Mouse (Mus musculus) heart, embryonic 16.5 days (tissue): ENCODE measurements around the gene Gm10959. TPM values are rescaled to one million over a fixed set of nuclear protein-coding genes. Genes with fewer than 3 reads are reported as not detected.
"Not testable (repeated sequence)": the region's sequence is repeated elsewhere in the genome, so short reads cannot be mapped to it uniquely, and the experiment has no call there.

Experiments used
- ATAC-seq: fragments of 200-750 bp; cut with Nextera tagmentation; replicated peaks from 2 replicates; pipeline ENCODE4 v1.8.0; 2017; ENCODE audit warnings: moderate number of reproducible peaks; ENCODE audit not compliant: insufficient read depth, low FRiP score; ENCODE audit errors: extremely low read depth
- H3K27ac ChIP-seq: fragments of 300-500 bp; sonication (generic); 2 replicates; pipeline ENCODE4 v1.5.1; 2014; ENCODE audit warnings: mild to moderate bottlenecking, low read length, control low read depth, moderate library complexity
- H3K27me3 ChIP-seq: fragments of 300-500 bp; sonication (generic); 2 replicates; pipeline ENCODE4 v1.6.1; 2014; ENCODE audit warnings: low read length, mixed read lengths; ENCODE audit not compliant: control insufficient read depth, insufficient read depth
- H3K36me3 ChIP-seq: fragments of 300-500 bp; sonication (generic); 2 replicates; pipeline ENCODE4 v1.6.1; 2014; ENCODE audit not compliant: control insufficient read depth, insufficient read depth
- H3K4me1 ChIP-seq: fragments of 300-500 bp; sonication (generic); 2 replicates; pipeline ENCODE4 v1.6.1; 2014; ENCODE audit warnings: low read length, mixed read lengths; ENCODE audit not compliant: control insufficient read depth, insufficient read depth
- H3K4me2 ChIP-seq: fragments of 300-500 bp; sonication (generic); 2 replicates; pipeline ENCODE4 v1.6.1; 2014; ENCODE audit warnings: low read depth, mild to moderate bottlenecking, control low read depth, low read length
- H3K4me3 ChIP-seq: fragments of 300-500 bp; sonication (generic); 2 replicates; pipeline ENCODE4 v1.5.1; 2014; ENCODE audit warnings: mild to moderate bottlenecking, control low read depth, low read length
- H3K9ac ChIP-seq: fragments of 300-500 bp; sonication (generic); 2 replicates; pipeline ENCODE4 v1.6.1; 2014; ENCODE audit warnings: low read length, control low read depth
- H3K9me3 ChIP-seq: fragments of 300-500 bp; sonication (generic); replicated peaks from 2 replicates; pipeline ENCODE4 v1.6.1; 2016; ENCODE audit warnings: low read length; ENCODE audit not compliant: control insufficient read depth
- WGBS: fragments of 180-500 bp; shearing (Covaris S2); extraction: QIAGEN DNeasy Blood & Tissue Kit; methylation state at CpG from one replicate; pipeline ENCODE4 v1.1.7; 2014; 5-methylcytosine and 5-hydroxymethylcytosine counted together
- polyA plus RNA-seq: library from polyadenylated mRNA; unstranded; fragments of >200 nt; fragmentation: Nextera tagmentation; extraction: Ambion mirVana; gene quantifications from 2 replicates; pipeline ENCODE4 v1.2.1, GENCODE M21; 2015

Gm10959 gene
- not detected in 2 replicates for polyA plus RNA-seq

GRCm38 (mm10) chr3:122919260-122919659 is at the start of gene Gm10959:
TSS of gene Gm10959 (minus strand) at chr3:122919360.
- no peak within 1 kb of the TSS for H3K9ac ChIP-seq
- H3K36me3 ChIP-seq: no peaks in the 10 kb centered on the region
- H3K27me3 ChIP-seq: no peaks in the 10 kb centered on the region
- 83% methylated on average over 8 of the region's 8 CpGs for WGBS
- no peak for ATAC-seq
- H3K9me3 ChIP-seq: no peaks in the 10 kb centered on the region
- H3K27ac ChIP-seq: no peak within 1 kb of the TSS
- no peak within 1 kb of the TSS for H3K4me3 ChIP-seq
- H3K4me1 ChIP-seq: peaks cover 10% of the 10 kb centered on the region
- H3K4me2 ChIP-seq: no peak within 1 kb of the TSS

GRCm38 (mm10) chr3:122968391-122968790 is 49.2 kb upstream of the Gm10959 start:
- H3K4me3 ChIP-seq: no peak overlapping the region
- WGBS: 88% methylated on average over 9 of the region's 9 CpGs
- peaks cover 6% of the 10 kb centered on the region; the same call in 1 of the 2 replicates for H3K36me3 ChIP-seq
- no peaks in the 10 kb centered on the region for H3K27me3 ChIP-seq
- no peak overlapping the region for H3K27ac ChIP-seq
- ATAC-seq: no peak
- H3K4me1 ChIP-seq: no peaks in the 10 kb centered on the region; the same call in 1 of the 2 replicates
- H3K9me3 ChIP-seq: no peaks in the 10 kb centered on the region
- H3K9ac ChIP-seq: no peak overlapping the region
- no peak overlapping the region for H3K4me2 ChIP-seq

GRCm38 (mm10) chr3:122964301-122964700 is 45.1 kb upstream of the Gm10959 start:
- WGBS: 77% methylated on average over 5 of the region's 5 CpGs
- peaks cover 13% of the 10 kb centered on the region for H3K36me3 ChIP-seq
- no peak overlapping the region for H3K4me3 ChIP-seq
- no peak overlapping the region for H3K9ac ChIP-seq
- ATAC-seq: no peak
- no peak overlapping the region for H3K4me2 ChIP-seq
- H3K4me1 ChIP-seq: no peaks in the 10 kb centered on the region
- H3K9me3 ChIP-seq: peaks cover 3% of the 10 kb centered on the region; the same call in 1 of the 2 replicates
- H3K27ac ChIP-seq: no peak overlapping the region
- no peaks in the 10 kb centered on the region for H3K27me3 ChIP-seq

GRCm38 (mm10) chr3:122950129-122950528 is 31.0 kb upstream of the Gm10959 start:
- H3K9ac ChIP-seq: no peak overlapping the region
- H3K27me3 ChIP-seq: no peaks in the 10 kb centered on the region
- H3K27ac ChIP-seq: no peak overlapping the region
- no peak for ATAC-seq
- no peak overlapping the region for H3K4me2 ChIP-seq
- no peaks in the 10 kb centered on the region for H3K9me3 ChIP-seq
- WGBS: 74% methylated on average over 2 of the region's 2 CpGs
- H3K4me1 ChIP-seq: no peaks in the 10 kb centered on the region
- peaks cover 18% of the 10 kb centered on the region for H3K36me3 ChIP-seq
- H3K4me3 ChIP-seq: no peak overlapping the region

GRCm38 (mm10) chr3:122943387-122943890 is 24.3 kb upstream of the Gm10959 start:
- no peak for ATAC-seq
- Histone ChIP-seq H3K4me1 (peaks cover 8% of the 10 kb centered on the region), H3K9me3 (no peaks in the 10 kb centered on the region), H3K4me2 (no peak overlapping the region), H3K27me3 (no peaks in the 10 kb centered on the region), H3K4me3 (no peak overlapping the region), H3K27ac (no peak overlapping the region), H3K36me3 (peaks cover 3% of the 10 kb centered on the region; the same call in 1 of the 2 replicates), H3K9ac (no peak overlapping the region)
- WGBS: 73% methylated on average over 6 of the region's 6 CpGs

- peaks cover 2% of the 10 kb centered on the region; the same call in 1 of the 2 replicates for H3K36me3 ChIP-seq
- no peak for ATAC-seq
- no peaks in the 10 kb centered on the region for H3K27me3 ChIP-seq
- H3K4me1 ChIP-seq: peaks cover 11% of the 10 kb centered on the region
- no peak overlapping the region for H3K27ac ChIP-seq
- H3K9ac ChIP-seq: no peak overlapping the region
- no peak overlapping the region for H3K4me2 ChIP-seq
- no peaks in the 10 kb centered on the region for H3K9me3 ChIP-seq
- no peak overlapping the region for H3K4me3 ChIP-seq
- 45% methylated on average over 2 of the region's 2 CpGs for WGBS
Measured at GRCm38 (mm10) chr3:122939215-122939614, 20.1 kb upstream of the Gm10959 start.

- H3K9ac ChIP-seq, H3K9me3 ChIP-seq, H3K4me2 ChIP-seq, H3K4me1 ChIP-seq, H3K27ac ChIP-seq, H3K27me3 ChIP-seq, H3K4me3 ChIP-seq, H3K36me3 ChIP-seq, ATAC-seq: not testable (repeated sequence)
- WGBS: 81% methylated on average over 13 of the region's 13 CpGs
Measured at GRCm38 (mm10) chr3:122937176-122937575, 18.0 kb upstream of the Gm10959 start.

GRCm38 (mm10) chr3:122932466-122932865 is 13.3 kb upstream of the Gm10959 start:
- WGBS: 89% methylated on average over 1 of the region's 1 CpGs
- Histone ChIP-seq H3K4me2 (no peak overlapping the region), H3K9ac (no peak overlapping the region), H3K9me3 (no peaks in the 10 kb centered on the region), H3K4me3 (no peak overlapping the region), H3K27me3 (no peaks in the 10 kb centered on the region), H3K27ac (no peak overlapping the region), H3K4me1 (no peaks in the 10 kb centered on the region), H3K36me3 (peaks cover 5% of the 10 kb centered on the region; the same call in 1 of the 2 replicates)
- ATAC-seq: no peak

- WGBS: 76% methylated on average over 6 of the region's 6 CpGs
- Histone ChIP-seq H3K27ac (no peak overlapping the region), H3K9ac (no peak overlapping the region), H3K4me2 (no peak overlapping the region), H3K4me1 (peaks cover 4% of the 10 kb centered on the region; the same call in 1 of the 2 replicates), H3K4me3 (no peak overlapping the region), H3K36me3 (peaks cover 5% of the 10 kb centered on the region; the same call in 1 of the 2 replicates), H3K9me3 (no peaks in the 10 kb centered on the region), H3K27me3 (no peaks in the 10 kb centered on the region)
- ATAC-seq: no peak
Measured at GRCm38 (mm10) chr3:122929723-122930122, 10.6 kb upstream of the Gm10959 start.
